Mouse (Mus musculus): ENCODE results near the gene Mfap5. TPM values are rescaled to one million over a fixed set of nuclear protein-coding genes. Genes with fewer than 3 reads are reported as not detected.

The Mfap5 gene
- total and polyA plus RNA-seq, 2 experiments = 0.18 TPM; not detected in 1

GRCm38 (mm10) chr6:122560427-122560826 lies 54.8 kb downstream of the Mfap5 start:
- no peaks in the 10 kb centered on the region for H3K27me3 ChIP-seq (ENCODE audit: control insufficient read depth, insufficient read depth, low read length)
- H3K36me3 ChIP-seq (ENCODE audit: control insufficient read depth, insufficient read depth, low read length) = no peaks in the 10 kb centered on the region

GRCm38 (mm10) chr6:122561005-122561404 lies 55.4 kb downstream of the Mfap5 start:
- H3K4me3 ChIP-seq (ENCODE audit: insufficient read depth, low read depth, low read length) = no peak overlapping the region
- no peaks in the 10 kb centered on the region for H3K36me3 ChIP-seq (ENCODE audit: control insufficient read depth, insufficient read depth, low read length)
- no peak for DNase-seq (ENCODE audit: extremely low read depth, low read depth, low spot score)
- no peak overlapping the region for H3K27ac ChIP-seq (replicated peaks; ENCODE audit: insufficient read depth, low read depth, low read length)
- WGBS = 76% methylated on average over 20 of the region's 20 CpGs
- no peaks in the 10 kb centered on the region; the same call in 1 of the 2 replicates for H3K4me1 ChIP-seq (ENCODE audit: control insufficient read depth, insufficient read depth, low read length)
- no peak overlapping the region for H3K9ac ChIP-seq (ENCODE audit: low read depth, low read length)
- no peak for TF ChIP-seq CTCF (IDR thresholded peaks at IDR 0.05; ENCODE audit: low read depth, low read length)
- TF ChIP-seq POLR2A (IDR thresholded peaks at IDR 0.05; ENCODE audit: extremely low read depth, insufficient read depth, low read length) = no peak
- H3K27me3 ChIP-seq (ENCODE audit: control insufficient read depth, insufficient read depth, low read length) = no peaks in the 10 kb centered on the region
- no peaks in the 10 kb centered on the region for H3K79me2 ChIP-seq (ENCODE audit: control insufficient read depth, insufficient read depth, low read length)

More at GRCm38 (mm10) chr6:122560427-122560826, 54.8 kb downstream of the Mfap5 start:
- WGBS = 6% methylated on average over 17 of the region's 17 CpGs
- DNase-seq (ENCODE audit: extremely low read depth, low read depth, low spot score) = peak; percentile 56
- Histone ChIP-seq H3K4me3 (ENCODE audit: insufficient read depth, low read depth, low read length) (no peak overlapping the region), H3K27ac (replicated peaks; ENCODE audit: insufficient read depth, low read depth, low read length) (no peak overlapping the region), H3K79me2 (ENCODE audit: control insufficient read depth, insufficient read depth, low read length) (no peaks in the 10 kb centered on the region), H3K4me1 (ENCODE audit: control insufficient read depth, insufficient read depth, low read length) (no peaks in the 10 kb centered on the region; the same call in 1 of the 2 replicates), H3K9ac (ENCODE audit: low read depth, low read length) (no peak overlapping the region)
- peak; percentile 74 for TF ChIP-seq CTCF (IDR thresholded peaks at IDR 0.05; ENCODE audit: low read depth, low read length)
- TF ChIP-seq POLR2A (IDR thresholded peaks at IDR 0.05; ENCODE audit: extremely low read depth, insufficient read depth, low read length) = no peak

GRCm38 (mm10) chr6:122562463-122562862 lies 56.8 kb downstream of the Mfap5 start:
- H3K36me3 ChIP-seq (ENCODE audit: control insufficient read depth, insufficient read depth, low read length) = no peaks in the 10 kb centered on the region
- H3K27me3 ChIP-seq (ENCODE audit: control insufficient read depth, insufficient read depth, low read length) = no peaks in the 10 kb centered on the region
- H3K4me1 ChIP-seq (ENCODE audit: control insufficient read depth, insufficient read depth, low read length) = no peaks in the 10 kb centered on the region; the same call in 1 of the 2 replicates
- no peak overlapping the region for H3K4me3 ChIP-seq (ENCODE audit: insufficient read depth, low read depth, low read length)
- H3K9ac ChIP-seq (ENCODE audit: low read depth, low read length) = no peak overlapping the region
- H3K27ac ChIP-seq (replicated peaks; ENCODE audit: insufficient read depth, low read depth, low read length) = no peak overlapping the region
- H3K79me2 ChIP-seq (ENCODE audit: control insufficient read depth, insufficient read depth, low read length) = no peaks in the 10 kb centered on the region
- 2% methylated on average over 6 of the region's 6 CpGs for WGBS
- peak; percentile 30 for DNase-seq (ENCODE audit: extremely low read depth, low read depth, low spot score)
- TF ChIP-seq CTCF (IDR thresholded peaks at IDR 0.05; ENCODE audit: low read depth, low read length) (peak; percentile 71; the same call in 1 of the 2 replicates), POLR2A (IDR thresholded peaks at IDR 0.05; ENCODE audit: extremely low read depth, insufficient read depth, low read length) (no peak)

DNA sequence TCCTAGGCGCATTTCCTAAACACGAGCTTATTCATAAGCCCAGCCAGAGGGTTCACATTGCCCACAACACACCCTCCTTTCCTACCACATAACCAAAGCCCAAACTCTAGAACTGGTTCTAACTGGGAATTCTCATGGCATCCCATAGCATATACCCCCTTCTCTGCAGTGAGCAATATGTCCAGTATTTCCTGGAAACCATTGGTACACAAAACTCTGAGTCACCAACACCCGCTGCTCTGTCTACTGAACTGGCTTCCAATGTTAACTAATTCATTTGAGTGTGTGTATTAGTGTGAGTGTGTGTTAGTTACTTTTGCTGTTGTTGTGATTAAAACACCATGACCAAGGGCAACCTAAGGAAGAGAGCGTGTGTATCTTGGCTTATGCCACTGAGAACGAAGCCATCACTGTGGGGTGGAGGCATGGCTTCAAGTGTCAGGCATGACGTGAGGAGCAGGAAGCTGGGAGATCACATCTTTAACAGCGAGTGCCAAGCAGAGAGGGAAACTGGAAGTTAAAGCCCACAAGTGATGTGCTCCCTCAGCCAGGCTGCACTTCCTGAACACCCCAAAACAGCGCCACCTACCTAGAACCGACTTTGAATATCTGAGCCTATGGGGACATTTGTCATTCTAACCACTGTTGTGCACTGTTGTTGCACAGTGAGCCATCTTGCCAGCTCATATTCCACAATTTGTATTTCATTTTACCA lies 59.6 kb downstream of the Mfap5 start:
- no peak for TF ChIP-seq CTCF (IDR thresholded peaks at IDR 0.05; ENCODE audit: low read depth, low read length)
- no peak for TF ChIP-seq POLR2A (IDR thresholded peaks at IDR 0.05; ENCODE audit: extremely low read depth, insufficient read depth, low read length)
- H3K4me3 ChIP-seq (ENCODE audit: insufficient read depth, low read depth, low read length) = no peak overlapping the region
- no peaks in the 10 kb centered on the region for H3K79me2 ChIP-seq (ENCODE audit: control insufficient read depth, insufficient read depth, low read length)
- H3K27ac ChIP-seq (replicated peaks; ENCODE audit: insufficient read depth, low read depth, low read length) = no peak overlapping the region
- H3K36me3 ChIP-seq (ENCODE audit: control insufficient read depth, insufficient read depth, low read length) = no peaks in the 10 kb centered on the region
- H3K9ac ChIP-seq (ENCODE audit: low read depth, low read length) = no peak overlapping the region
- DNase-seq (ENCODE audit: extremely low read depth, low read depth, low spot score) = no peak
- H3K27me3 ChIP-seq (ENCODE audit: control insufficient read depth, insufficient read depth, low read length) = no peaks in the 10 kb centered on the region
- no peaks in the 10 kb centered on the region; the same call in 1 of the 2 replicates for H3K4me1 ChIP-seq (ENCODE audit: control insufficient read depth, insufficient read depth, low read length)
- WGBS = 86% methylated on average over 9 of the region's 9 CpGs

GRCm38 (mm10) chr6:122569113-122569512 lies 63.5 kb downstream of the Mfap5 start:
- DNase-seq (ENCODE audit: extremely low read depth, low read depth, low spot score) = no peak
- Histone ChIP-seq H3K27ac (replicated peaks; ENCODE audit: insufficient read depth, low read depth, low read length) (no peak overlapping the region), H3K36me3 (ENCODE audit: control insufficient read depth, insufficient read depth, low read length) (no peaks in the 10 kb centered on the region), H3K9ac (ENCODE audit: low read depth, low read length) (no peak overlapping the region), H3K4me1 (ENCODE audit: control insufficient read depth, insufficient read depth, low read length) (peaks cover 4% of the 10 kb centered on the region), H3K27me3 (ENCODE audit: control insufficient read depth, insufficient read depth, low read length) (no peaks in the 10 kb centered on the region), H3K79me2 (ENCODE audit: control insufficient read depth, insufficient read depth, low read length) (no peaks in the 10 kb centered on the region), H3K4me3 (ENCODE audit: insufficient read depth, low read depth, low read length) (no peak overlapping the region)
- TF ChIP-seq CTCF (IDR thresholded peaks at IDR 0.05; ENCODE audit: low read depth, low read length) = no peak
- TF ChIP-seq POLR2A (IDR thresholded peaks at IDR 0.05; ENCODE audit: extremely low read depth, insufficient read depth, low read length) = no peak
- WGBS = 75% methylated on average over 5 of the region's 5 CpGs

DNA sequence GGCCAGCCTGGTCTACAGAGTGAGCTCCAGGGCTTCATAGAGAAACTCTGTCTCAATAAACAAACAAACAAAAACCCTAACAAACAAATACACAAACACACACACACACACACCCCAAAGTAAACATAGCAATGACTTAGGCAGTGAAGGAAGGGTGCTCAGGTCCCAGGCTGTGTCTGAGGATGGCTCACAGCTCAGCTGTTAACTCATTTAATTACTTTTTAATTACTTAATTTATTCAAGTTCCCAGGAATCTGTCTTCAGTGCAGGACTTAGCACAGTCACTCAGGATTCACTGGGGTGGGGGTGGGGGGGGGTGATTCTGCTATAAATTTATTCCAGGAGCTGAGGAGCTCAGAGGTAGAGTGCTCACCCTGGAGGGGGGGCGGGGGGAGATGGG lies 64.1 kb downstream of the Mfap5 start:
- no peaks in the 10 kb centered on the region for H3K79me2 ChIP-seq (ENCODE audit: control insufficient read depth, insufficient read depth, low read length)
- H3K36me3 ChIP-seq (ENCODE audit: control insufficient read depth, insufficient read depth, low read length) = no peaks in the 10 kb centered on the region
- DNase-seq (ENCODE audit: extremely low read depth, low read depth, low spot score) = no peak
- no peaks in the 10 kb centered on the region for H3K27me3 ChIP-seq (ENCODE audit: control insufficient read depth, insufficient read depth, low read length)
- 76% methylated on average over 1 of the region's 1 CpGs for WGBS
- no peak for TF ChIP-seq POLR2A (IDR thresholded peaks at IDR 0.05; ENCODE audit: extremely low read depth, insufficient read depth, low read length)
- TF ChIP-seq CTCF (IDR thresholded peaks at IDR 0.05; ENCODE audit: low read depth, low read length) = no peak
- H3K4me1 ChIP-seq (ENCODE audit: control insufficient read depth, insufficient read depth, low read length) = peaks cover 4% of the 10 kb centered on the region
- H3K27ac ChIP-seq (replicated peaks; ENCODE audit: insufficient read depth, low read depth, low read length) = no peak overlapping the region
- H3K4me3 ChIP-seq (ENCODE audit: insufficient read depth, low read depth, low read length) = no peak overlapping the region
- H3K9ac ChIP-seq (ENCODE audit: low read depth, low read length) = no peak overlapping the region

Measured in liver, adult 2 months (tissue).